Mouse (Mus musculus) lung, embryonic 14.5 days (tissue): ENCODE measurements around the gene Med27. TPM values are rescaled to one million over a fixed set of nuclear protein-coding genes. Genes with fewer than 3 reads are reported as not detected.

Experiments used
- ATAC-seq: fragments of 200-750 bp; cut with Nextera tagmentation; 2 replicates; pipeline ENCODE4 v1.8.0; 2017; ENCODE audit warnings: mild to moderate bottlenecking, moderate TSS enrichment, moderate library complexity; ENCODE audit not compliant: insufficient read depth
- DNase-seq: peaks from one replicate; pipeline ENCODE4 v3.0.0-alpha.2; 2015
- H3K27ac ChIP-seq: fragments of 300-500 bp; sonication (generic); 2 replicates; pipeline ENCODE4 v1.5.1; 2014; ENCODE audit warnings: low read depth, mild to moderate bottlenecking, moderate library complexity
- H3K27me3 ChIP-seq: fragments of 300-500 bp; sonication (generic); 2 replicates; pipeline ENCODE4 v1.6.1; 2014; ENCODE audit warnings: low read length, control low read depth; ENCODE audit not compliant: insufficient read depth
- H3K36me3 ChIP-seq: fragments of 300-500 bp; sonication (generic); 2 replicates; pipeline ENCODE4 v1.6.1; 2014; ENCODE audit warnings: control low read depth; ENCODE audit not compliant: insufficient read depth
- H3K4me1 ChIP-seq: fragments of 300-500 bp; sonication (generic); 2 replicates; pipeline ENCODE4 v1.6.1; 2014; ENCODE audit warnings: antibody characterized with exemption, control low read depth; ENCODE audit not compliant: insufficient read depth
- H3K4me2 ChIP-seq: fragments of 300-500 bp; sonication (generic); 2 replicates; pipeline ENCODE4 v1.6.1; 2014; ENCODE audit warnings: mild to moderate bottlenecking
- H3K4me3 ChIP-seq: fragments of 300-500 bp; sonication (generic); 2 replicates; pipeline ENCODE4 v1.5.1; 2014; ENCODE audit warnings: low read depth, low read length
- H3K9ac ChIP-seq: fragments of 300-500 bp; sonication (generic); 2 replicates; pipeline ENCODE4 v1.6.1; 2014
- H3K9me3 ChIP-seq: fragments of 300-500 bp; sonication (generic); 2 replicates; pipeline ENCODE4 v1.6.1; 2016; ENCODE audit warnings: low read depth, low read length, control low read depth
- CTCF ChIP-seq: IDR thresholded peaks from 2 replicates; pipeline ENCODE4 v1.5.1; 2016; ENCODE audit warnings: antibody characterized with exemption, low read depth
- WGBS: fragments of 180-500 bp; shearing (Covaris S2); extraction: QIAGEN DNeasy Blood & Tissue Kit; methylation state at CpG from one replicate; pipeline ENCODE4 v1.1.7; 2014; 5-methylcytosine and 5-hydroxymethylcytosine counted together
- polyA plus RNA-seq: library from polyadenylated mRNA; unstranded; fragments of >200 nt; fragmentation: Nextera tagmentation; extraction: Ambion mirVana; gene quantifications from 2 replicates; pipeline ENCODE4 v1.2.1, GENCODE M21; 2014

Gene Med27
- polyA plus RNA-seq, 1 experiment from 2014 or later, result 53.0 TPM

DNA sequence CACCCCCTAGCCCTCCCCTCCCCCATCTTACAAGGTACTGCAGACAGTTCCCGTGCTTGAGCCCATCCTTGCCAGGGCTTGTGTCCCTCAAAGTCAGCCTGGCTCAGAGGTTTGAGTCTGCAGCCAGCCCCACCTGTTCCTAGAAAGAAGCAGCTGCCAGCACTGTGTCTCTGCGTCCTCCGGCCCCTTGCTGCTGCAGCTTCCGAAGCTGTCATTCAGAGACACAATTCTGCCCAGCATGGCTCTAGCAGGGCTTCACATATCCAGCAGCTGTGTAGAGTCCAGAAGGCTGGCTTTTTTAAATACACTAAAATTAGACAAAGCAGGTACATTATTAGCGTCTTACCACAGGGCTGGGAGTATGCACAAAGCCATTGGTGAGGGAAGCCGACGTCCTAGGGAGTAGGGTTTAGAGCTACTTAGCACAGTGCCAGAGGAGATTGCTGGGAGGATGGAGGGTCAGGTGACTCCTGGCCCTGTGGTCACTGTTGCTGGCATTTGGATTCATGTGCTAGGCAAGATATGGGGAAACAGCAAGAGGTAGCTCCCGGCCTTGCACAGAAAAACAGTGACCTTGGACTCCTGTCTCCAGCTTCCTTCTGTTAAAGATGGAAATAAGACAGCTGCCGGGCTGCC, 146.9 kb downstream of the Med27 start:
- Histone ChIP-seq H3K9ac (no peak overlapping the region), H3K36me3 (no peaks in the 10 kb centered on the region), H3K27me3 (no peaks in the 10 kb centered on the region), H3K4me2 (no peak overlapping the region), H3K27ac (no peak overlapping the region), H3K4me3 (no peak overlapping the region), H3K4me1 (no peaks in the 10 kb centered on the region), H3K9me3 (no peaks in the 10 kb centered on the region)
- DNase-seq (no peak), ATAC-seq (no peak)
- 47% methylated on average over 9 of the region's 9 CpGs for WGBS
- TF ChIP-seq CTCF, result no peak

DNA sequence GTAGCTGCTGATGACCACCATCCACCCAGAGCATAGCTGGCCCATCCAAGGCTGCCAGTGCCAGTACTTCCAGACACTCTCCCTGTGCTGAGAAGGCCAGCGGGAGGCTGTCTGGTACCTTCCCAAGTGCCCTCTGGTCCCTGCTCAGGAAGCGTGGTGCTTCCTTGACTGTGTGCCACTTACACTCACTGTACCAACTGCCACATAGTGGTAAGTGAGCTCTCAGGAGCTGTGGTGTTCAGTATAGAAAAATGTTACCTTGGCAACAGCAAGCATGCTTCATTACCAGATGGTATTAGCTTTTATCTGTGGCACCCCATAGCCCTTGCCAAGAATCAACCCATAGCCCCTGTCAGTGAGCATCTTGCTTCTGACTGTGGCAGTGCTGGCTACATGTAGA, 148.7 kb downstream of the Med27 start:
- DNase-seq (no peak), ATAC-seq (no peak)
- TF ChIP-seq CTCF, result no peak
- Histone ChIP-seq H3K4me3 (no peak overlapping the region), H3K36me3 (no peaks in the 10 kb centered on the region), H3K27me3 (no peaks in the 10 kb centered on the region), H3K9me3 (no peaks in the 10 kb centered on the region), H3K27ac (no peak overlapping the region), H3K4me1 (no peaks in the 10 kb centered on the region), H3K9ac (no peak overlapping the region), H3K4me2 (no peak overlapping the region)
- 81% methylated on average over 2 of the region's 2 CpGs for WGBS

DNA sequence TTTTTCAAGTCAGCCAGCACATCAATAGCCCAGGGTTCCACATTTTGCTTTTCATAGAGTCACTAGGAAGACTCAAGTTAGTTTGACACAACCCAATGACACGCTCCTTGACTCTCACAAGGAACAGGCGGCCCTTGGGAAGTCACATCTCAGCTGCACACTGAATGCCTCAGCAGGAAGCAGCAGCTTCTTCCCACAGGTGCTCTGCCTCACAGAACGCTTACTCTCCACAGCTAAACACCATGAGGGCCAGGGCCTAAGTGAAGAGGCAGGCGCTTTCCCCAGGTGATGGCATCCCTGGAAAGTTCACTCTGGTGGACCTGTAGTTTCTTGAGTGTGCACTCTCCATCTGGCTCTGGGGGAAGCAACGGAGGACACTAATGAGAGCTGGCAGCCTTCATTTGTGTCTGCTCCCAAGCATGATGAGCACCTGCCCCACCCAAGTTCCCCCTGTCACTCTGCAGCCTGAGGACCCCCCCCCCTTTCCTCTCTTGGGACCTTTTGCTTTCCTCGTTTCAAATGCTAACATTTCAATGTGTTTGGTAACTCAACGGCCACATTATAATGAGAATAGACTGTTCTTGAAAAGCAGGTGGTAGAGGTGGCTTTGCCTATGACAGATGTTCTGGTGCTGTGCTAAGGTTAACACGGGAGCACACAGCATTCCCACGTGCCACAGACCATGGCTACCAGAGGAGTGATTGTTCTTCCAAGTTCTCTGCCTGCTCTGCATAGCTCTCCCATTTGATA, 154.2 kb downstream of the Med27 start:
- Histone ChIP-seq H3K9ac (no peak overlapping the region), H3K27ac (no peak overlapping the region), H3K27me3 (no peaks in the 10 kb centered on the region), H3K9me3 (no peaks in the 10 kb centered on the region), H3K4me1 (no peaks in the 10 kb centered on the region), H3K36me3 (no peaks in the 10 kb centered on the region), H3K4me2 (no peak overlapping the region), H3K4me3 (no peak overlapping the region)
- WGBS, result 75% methylated on average over 9 of the region's 9 CpGs
- DNase-seq (no peak), ATAC-seq (no peak)
- no peak for TF ChIP-seq CTCF

DNA sequence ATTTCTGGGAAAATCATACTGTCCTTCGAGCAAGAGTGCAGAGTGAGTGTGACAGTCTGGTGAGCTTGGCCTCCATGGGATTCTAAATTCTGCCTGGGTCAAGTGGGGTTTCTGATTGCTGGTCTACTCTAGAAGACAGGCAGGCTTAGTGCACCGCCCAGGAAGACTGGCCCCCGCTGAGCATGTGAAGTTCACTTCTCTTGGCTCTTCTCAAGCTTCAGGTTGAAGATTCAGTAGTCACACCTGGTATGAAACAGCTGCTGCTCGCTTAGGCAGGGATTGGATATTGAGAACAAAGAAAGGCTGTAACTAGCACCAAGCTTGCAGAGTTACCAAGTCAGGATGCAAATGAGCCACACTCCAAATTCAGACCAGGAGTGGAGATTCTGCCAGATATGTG, 154.8 kb downstream of the Med27 start:
- 81% methylated on average over 4 of the region's 4 CpGs for WGBS
- DNase-seq, result no peak

DNA sequence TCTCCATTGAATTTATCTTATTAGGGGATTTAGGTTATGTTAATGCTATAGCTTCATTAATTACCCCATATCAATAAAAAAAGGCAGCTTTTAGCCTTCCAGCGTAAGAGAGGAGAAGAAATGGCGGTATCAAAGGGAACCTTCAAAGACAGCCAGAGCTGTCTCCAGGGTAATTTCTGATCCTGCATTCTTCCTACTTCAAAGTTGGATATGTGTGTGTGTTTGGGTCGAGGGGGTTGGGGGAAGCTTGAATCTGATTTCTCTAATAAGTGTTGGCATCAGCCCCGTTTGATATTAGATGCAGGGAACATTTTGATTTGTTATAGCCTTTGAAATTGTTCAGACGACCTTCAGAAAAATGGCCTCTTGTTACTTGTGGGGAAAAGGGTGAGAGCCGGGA, 158.2 kb downstream of the Med27 start:
- Histone ChIP-seq H3K27ac (no peak overlapping the region), H3K9me3 (no peaks in the 10 kb centered on the region), H3K4me1 (no peaks in the 10 kb centered on the region), H3K4me3 (no peak overlapping the region), H3K36me3 (no peaks in the 10 kb centered on the region), H3K27me3 (no peaks in the 10 kb centered on the region), H3K9ac (no peak overlapping the region), H3K4me2 (no peak overlapping the region)
- DNase-seq (no peak), ATAC-seq (no peak)
- TF ChIP-seq CTCF, result no peak
- WGBS, result 64% methylated on average over 6 of the region's 6 CpGs

More for the DNA sequence above, 154.8 kb downstream of the Med27 start:
- H3K27me3 ChIP-seq, result no peaks in the 10 kb centered on the region
- H3K4me3 ChIP-seq, result no peak overlapping the region
- no peak overlapping the region for H3K4me2 ChIP-seq
- no peak for ATAC-seq
- TF ChIP-seq CTCF, result no peak
- H3K27ac ChIP-seq, result no peak overlapping the region
- H3K9me3 ChIP-seq, result no peaks in the 10 kb centered on the region
- no peaks in the 10 kb centered on the region for H3K4me1 ChIP-seq
- no peak overlapping the region for H3K9ac ChIP-seq
- H3K36me3 ChIP-seq, result no peaks in the 10 kb centered on the region

DNA sequence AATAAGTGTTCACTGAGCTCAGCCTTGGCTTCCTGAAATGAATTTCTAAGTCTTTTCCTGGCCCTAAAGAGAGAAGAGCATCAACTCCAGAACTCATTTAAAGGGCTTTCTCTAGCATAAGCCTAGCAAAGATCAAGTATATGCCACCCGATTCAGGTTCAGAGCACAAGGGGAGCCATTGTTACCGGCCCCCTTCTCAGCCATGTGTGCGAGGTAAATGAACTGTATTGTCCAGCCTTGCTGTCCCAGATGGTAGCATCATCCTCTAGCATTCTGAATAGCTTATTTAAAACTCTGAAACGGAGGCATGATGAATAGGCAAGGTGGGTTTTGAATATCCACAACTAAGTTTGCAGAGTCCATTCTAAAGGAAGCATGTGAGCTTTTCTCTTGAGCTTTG, 159.8 kb downstream of the Med27 start:
- Histone ChIP-seq H3K9me3 (no peaks in the 10 kb centered on the region), H3K4me3 (no peak overlapping the region), H3K4me2 (no peak overlapping the region), H3K27ac (no peak overlapping the region), H3K9ac (no peak overlapping the region), H3K27me3 (no peaks in the 10 kb centered on the region), H3K4me1 (no peaks in the 10 kb centered on the region), H3K36me3 (no peaks in the 10 kb centered on the region)
- no peak for ATAC-seq
- WGBS, result 74% methylated on average over 4 of the region's 4 CpGs
- DNase-seq, result no peak
- no peak for TF ChIP-seq CTCF

DNA sequence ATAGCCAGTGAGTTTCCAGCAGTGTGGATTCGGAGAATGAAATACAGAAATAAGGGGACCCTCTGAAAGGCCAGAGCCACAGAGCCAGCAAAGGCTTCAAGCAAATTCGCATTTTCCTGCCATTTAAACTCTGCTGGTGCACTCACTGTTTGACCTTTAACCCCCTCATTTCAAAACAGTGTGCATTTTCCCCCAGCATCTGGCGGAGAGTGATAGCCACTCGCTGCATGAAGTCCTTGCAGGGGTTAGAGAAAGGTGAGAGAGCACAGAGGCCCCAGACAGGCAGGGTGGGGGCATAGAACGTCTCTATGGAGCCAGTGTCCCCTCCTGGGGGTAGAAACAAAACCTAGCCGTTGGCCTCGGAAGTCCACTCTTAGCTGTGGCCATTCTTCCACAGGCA, 166.5 kb downstream of the Med27 start:
- WGBS, result 41% methylated on average over 7 of the region's 7 CpGs
- TF ChIP-seq CTCF, result no peak
- H3K4me2 ChIP-seq, result no peak overlapping the region
- H3K9ac ChIP-seq, result no peak overlapping the region
- H3K4me3 ChIP-seq, result no peak overlapping the region
- no peak for DNase-seq
- no peak overlapping the region for H3K27ac ChIP-seq
- no peaks in the 10 kb centered on the region for H3K9me3 ChIP-seq
- no peaks in the 10 kb centered on the region for H3K4me1 ChIP-seq
- ATAC-seq, result no peak
- no peaks in the 10 kb centered on the region for H3K36me3 ChIP-seq
- no peaks in the 10 kb centered on the region for H3K27me3 ChIP-seq
